Comparison of ENCODE assay signal across 8 mouse cellular contexts in genomic region chr10:82629111-82629585, GRCm38 (mm10). TPM values are rescaled to one million over a fixed set of nuclear protein-coding genes. Genes with fewer than 3 reads are reported as not detected.
A peak's percentile ranks its signal among the peaks of the same experiment; 100 is the strongest.
DNase-seq lines count a peak whose midpoint lies in the region; ATAC-seq lines count a peak whose summit lies in the region.

No protein-coding gene starts in this region.

- peaks cover 7% of the 10 kb centered on the region; the same call in 1 of the 2 replicates for H3K9me3 ChIP-seq in hindbrain, embryonic 10.5 days
- H3K9me3 ChIP-seq in liver, embryonic 13.5 days (replicated peaks), result no peaks in the 10 kb centered on the region
- no peaks in the 10 kb centered on the region for H3K9me3 ChIP-seq in neural tube, embryonic 15.5 days (replicated peaks)

- WGBS in hindbrain, embryonic 10.5 days, result 6% methylated on average over 11 of the region's 11 CpGs
- 7% methylated on average over 11 of the region's 11 CpGs for WGBS in liver, embryonic 13.5 days (ENCODE audit: insufficient replicate concordance)
- WGBS in neural tube, embryonic 15.5 days, result 4% methylated on average over 11 of the region's 11 CpGs

- peak overlapping the region; percentile 85 for H3K4me3 ChIP-seq in hindbrain, embryonic 10.5 days
- peak overlapping the region; percentile 82 for H3K4me3 ChIP-seq in liver, embryonic 13.5 days (replicated peaks)
- H3K4me3 ChIP-seq in neural tube, embryonic 15.5 days (replicated peaks), result peak overlapping the region; percentile 78

- peak; percentile 10 for DNase-seq in adrenal gland, postnatal 14 days
- DNase-seq in adrenal gland, postnatal 36 days, result no peak
- DNase-seq in right cerebral cortex, postnatal 14 days, result peak; percentile 14
- no peak for DNase-seq in right cerebral cortex, adult 18-20 months
- no peak for DNase-seq in hindbrain, embryonic 10.5 days (ENCODE audit: low spot score)
- no peak for DNase-seq in liver, embryonic 13.5 days
- DNase-seq in cerebellum, adult 11 months, result no peak

- H3K9ac ChIP-seq in liver, embryonic 13.5 days, result peak overlapping the region; percentile 85
- H3K9ac ChIP-seq in neural tube, embryonic 15.5 days (replicated peaks), result peak overlapping the region; percentile 67

- H3K36me3 ChIP-seq in hindbrain, embryonic 10.5 days, result peaks cover 31% of the 10 kb centered on the region
- H3K36me3 ChIP-seq in liver, embryonic 13.5 days, result peaks cover 21% of the 10 kb centered on the region
- peaks cover 10% of the 10 kb centered on the region; the same call in 1 of the 2 replicates for H3K36me3 ChIP-seq in neural tube, embryonic 15.5 days

- H3K27me3 ChIP-seq in hindbrain, embryonic 10.5 days (ENCODE audit: insufficient read depth, poor library complexity, severe bottlenecking), result no peaks in the 10 kb centered on the region
- H3K27me3 ChIP-seq in liver, embryonic 13.5 days, result no peaks in the 10 kb centered on the region
- no peaks in the 10 kb centered on the region for H3K27me3 ChIP-seq in neural tube, embryonic 15.5 days (replicated peaks)

- peak overlapping the region; percentile 95 for H3K4me2 ChIP-seq in liver, embryonic 13.5 days
- H3K4me2 ChIP-seq in neural tube, embryonic 15.5 days, result peak overlapping the region; percentile 93

- H3K27ac ChIP-seq in hindbrain, embryonic 10.5 days, result peak overlapping the region; percentile 97
- H3K27ac ChIP-seq in liver, embryonic 13.5 days, result peak overlapping the region; percentile 81
- peak overlapping the region; percentile 93 for H3K27ac ChIP-seq in neural tube, embryonic 15.5 days (replicated peaks)

- peaks cover 24% of the 10 kb centered on the region for H3K4me1 ChIP-seq in hindbrain, embryonic 10.5 days (replicated peaks)
- H3K4me1 ChIP-seq in liver, embryonic 13.5 days (replicated peaks), result peaks cover 30% of the 10 kb centered on the region
- H3K4me1 ChIP-seq in neural tube, embryonic 15.5 days, result peaks cover 26% of the 10 kb centered on the region

- ATAC-seq in liver, embryonic 13.5 days (ENCODE audit: low read depth), result peak; percentile 24
- ATAC-seq in neural tube, embryonic 15.5 days (ENCODE audit: low FRiP score), result peak; percentile 59

RNA-seq across cellular contexts. Expression of gene Tdg, which starts 0.5 kb away (rescaled TPM):
- 31.5 and 38.6 TPM in 2 replicates for total RNA-seq in adrenal gland, postnatal 14 days (2021)
- total RNA-seq in adrenal gland, postnatal 36 days (2021), result 10 to 100 TPM; 30.2 to 31.8 TPM
- 264 and 265 TPM in 2 replicates for polyA plus RNA-seq in hindbrain, embryonic 10.5 days (2016; fragmentation: Nextera tagmentation; extraction: Ambion mirVana)
- 52.0 and 61.1 TPM in 2 replicates for polyA plus RNA-seq in liver, embryonic 13.5 days (2015; fragmentation: Nextera tagmentation; extraction: Ambion mirVana)
- 133 and 134 TPM in 2 replicates for polyA plus RNA-seq in neural tube, embryonic 15.5 days (2015; fragmentation: Nextera tagmentation; extraction: Ambion mirVana)

RNA-seq across cellular contexts. Expression of gene 1190007I07Rik, which starts 6.1 kb away (rescaled TPM):
- total RNA-seq in adrenal gland, postnatal 14 days (2021), result 39.5 and 42.9 TPM in 2 replicates
- 10 to 100 TPM; 23.4 to 26.6 TPM for total RNA-seq in adrenal gland, postnatal 36 days (2021)
- polyA plus RNA-seq in hindbrain, embryonic 10.5 days (2016; fragmentation: Nextera tagmentation; extraction: Ambion mirVana), result 36.1 and 37.4 TPM in 2 replicates
- polyA plus RNA-seq in liver, embryonic 13.5 days (2015; fragmentation: Nextera tagmentation; extraction: Ambion mirVana), result 47.5 and 50.6 TPM in 2 replicates
- polyA plus RNA-seq in neural tube, embryonic 15.5 days (2015; fragmentation: Nextera tagmentation; extraction: Ambion mirVana), result 39.3 and 44.6 TPM in 2 replicates

Comparison
In these comparisons a context has a peak if more than half of its experiments do, and no peak if none do; other contexts are left out.
1. DNase-seq: peak in adrenal gland, postnatal 14 days (single experiment) and right cerebral cortex, postnatal 14 days (single experiment); none in adrenal gland, postnatal 36 days (0 of 2), right cerebral cortex, adult 18-20 months (single experiment), hindbrain, embryonic 10.5 days (single experiment), liver, embryonic 13.5 days (single experiment) and cerebellum, adult 11 months (single experiment).
2. Peak in every context shown above with its lines, with median percentiles within 50 percentile points of each other: H3K27ac ChIP-seq and H3K4me3 ChIP-seq.